Mouse (Mus musculus): Measurements from ENCODE around the gene Rsg1.

The Rsg1 gene

DNA sequence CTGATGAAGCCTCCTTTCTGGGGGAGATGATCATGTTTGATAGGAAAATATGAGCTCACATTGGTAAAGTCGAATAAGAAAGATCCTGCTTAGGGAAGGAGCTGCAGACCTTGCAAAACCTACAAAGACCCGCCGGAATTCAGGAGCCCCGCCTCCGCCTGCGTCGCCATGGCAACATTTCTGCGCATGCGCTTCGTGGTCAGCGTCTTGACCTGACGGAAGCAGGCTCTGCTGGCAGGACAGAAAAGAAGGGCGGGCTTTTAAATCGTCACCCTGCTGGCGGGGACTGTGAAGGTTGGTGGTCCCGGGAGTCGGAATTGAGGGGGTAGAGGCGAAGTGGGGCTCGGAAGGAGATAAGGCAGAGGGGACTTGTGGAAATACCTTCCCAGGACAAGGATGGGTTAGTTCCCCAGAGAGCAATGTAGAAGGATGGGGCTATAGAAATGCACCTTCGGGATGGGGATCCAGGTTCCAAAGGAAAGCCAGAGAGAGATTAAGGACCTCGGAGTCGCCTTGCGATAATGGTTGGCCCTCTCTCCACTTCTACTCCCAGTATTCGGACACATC is at the start of gene Rsg1:
Gene Rsg1 (plus strand): TSS at position 187 of the 567 bp plus-strand sequence.
- DNase-seq, result peak; percentile 98

DNA sequence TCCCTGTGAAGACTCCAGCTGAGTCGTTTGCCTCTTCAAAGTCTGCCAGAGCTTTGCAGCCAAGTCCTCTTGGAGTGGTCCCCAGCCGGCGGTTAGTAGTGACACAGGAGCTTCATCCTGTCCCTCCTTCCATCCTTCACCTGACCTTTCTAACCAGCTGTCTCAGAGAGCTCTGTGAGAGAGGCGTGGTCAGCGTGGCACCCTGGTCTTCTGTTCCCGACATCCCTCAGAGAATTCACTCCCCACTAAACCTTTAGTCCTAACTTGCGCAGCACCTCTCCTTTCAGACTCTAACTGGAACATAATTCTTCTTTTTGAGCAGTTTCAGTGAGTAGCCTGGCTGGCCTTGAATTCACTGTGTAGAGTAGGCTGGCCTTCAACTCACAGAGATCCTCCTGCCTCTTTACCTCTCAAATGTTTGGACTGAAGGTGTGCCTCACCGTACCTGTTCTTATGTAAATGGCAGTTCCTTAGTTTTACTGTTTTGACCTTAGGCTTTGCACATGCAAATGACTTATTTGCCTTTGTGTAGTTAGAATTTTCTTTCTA is 47.9 kb upstream of the Rsg1 start:
- DNase-seq, result no peak

DNA sequence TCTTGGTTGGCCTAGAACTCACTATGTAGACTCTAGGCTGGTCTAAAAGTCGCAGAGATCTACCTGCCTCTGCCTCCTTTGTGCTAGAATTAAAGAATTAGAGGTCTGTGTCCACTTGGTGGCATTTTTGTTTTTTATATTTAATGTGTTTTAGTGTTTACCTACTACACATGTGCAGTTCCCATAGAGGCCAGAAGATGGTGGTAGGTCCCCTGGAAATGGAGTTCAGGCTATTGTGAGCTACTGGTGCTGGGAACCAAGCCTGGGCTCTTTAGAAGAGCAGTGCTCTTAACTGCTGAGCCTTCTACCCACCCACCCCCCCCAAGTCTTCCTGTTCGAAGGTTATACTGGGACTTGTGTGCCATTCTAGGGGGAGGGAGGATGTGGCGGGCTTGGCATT is 46.6 kb upstream of the Rsg1 start:
- no peak for DNase-seq

DNA sequence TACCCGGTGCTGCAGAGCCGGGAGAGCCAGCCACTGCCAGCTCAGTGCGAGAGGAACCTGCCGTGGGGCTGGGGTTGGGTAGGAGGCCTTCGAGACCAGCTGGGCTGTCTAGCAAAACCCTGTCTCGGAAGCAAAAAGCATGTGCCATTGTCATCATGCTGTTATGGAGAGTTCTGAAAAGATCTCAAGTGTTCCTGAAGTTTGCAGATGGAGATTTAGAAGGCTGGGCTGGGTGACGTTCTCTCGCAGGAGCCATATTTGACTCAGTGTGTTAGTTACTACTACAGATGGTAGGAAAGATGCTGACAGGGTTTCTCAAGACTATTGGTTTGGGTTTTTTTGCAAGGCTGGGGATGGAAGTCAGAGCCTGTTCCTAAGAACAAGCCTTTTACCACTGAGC is 41.6 kb upstream of the Rsg1 start:
- DNase-seq, result no peak

DNA sequence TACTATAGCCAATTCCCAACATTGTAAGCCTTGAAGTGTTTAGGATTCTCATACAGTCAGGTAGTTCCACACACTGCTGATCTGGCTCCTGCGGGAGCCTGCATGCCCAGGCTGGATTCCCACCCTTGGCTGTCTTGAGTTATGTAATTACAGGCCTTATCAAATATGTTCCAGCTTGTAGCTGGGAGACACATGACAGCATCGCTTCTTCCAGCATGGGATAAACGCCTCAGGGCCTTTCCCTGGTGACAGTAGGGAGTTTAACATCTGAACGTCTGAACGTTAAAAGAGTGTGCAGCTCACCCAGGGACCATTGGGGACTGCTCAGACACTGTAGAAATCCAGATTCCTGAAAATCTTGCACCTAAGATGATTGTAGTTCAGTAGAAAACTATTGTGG is 38.0 kb upstream of the Rsg1 start:
- DNase-seq, result no peak

DNA sequence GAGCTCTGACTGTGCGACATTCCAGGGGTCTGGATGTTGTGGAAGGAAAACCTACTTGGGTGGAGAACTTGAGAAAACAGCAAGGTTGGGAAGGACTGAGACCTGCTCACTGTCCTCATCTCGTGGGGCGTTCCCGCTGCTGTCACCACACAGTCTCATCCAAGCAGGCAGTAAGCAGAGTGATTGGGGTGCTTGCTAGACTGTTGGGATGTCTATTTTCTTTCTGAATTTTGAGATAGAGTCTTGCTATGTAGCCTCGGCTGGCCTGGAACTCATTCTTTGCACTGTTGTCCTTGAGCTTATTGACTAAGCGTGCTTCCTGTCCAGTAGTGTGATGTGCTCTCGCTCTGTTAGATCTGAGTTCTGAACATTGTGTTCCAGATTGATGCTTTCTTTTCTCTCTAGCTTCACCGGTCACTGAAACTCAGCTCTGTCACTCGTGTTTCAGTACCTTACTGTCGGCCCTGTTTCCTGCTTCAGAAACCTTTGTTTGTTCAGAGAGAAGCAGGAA is 37.4 kb upstream of the Rsg1 start:
- no peak for DNase-seq

DNA sequence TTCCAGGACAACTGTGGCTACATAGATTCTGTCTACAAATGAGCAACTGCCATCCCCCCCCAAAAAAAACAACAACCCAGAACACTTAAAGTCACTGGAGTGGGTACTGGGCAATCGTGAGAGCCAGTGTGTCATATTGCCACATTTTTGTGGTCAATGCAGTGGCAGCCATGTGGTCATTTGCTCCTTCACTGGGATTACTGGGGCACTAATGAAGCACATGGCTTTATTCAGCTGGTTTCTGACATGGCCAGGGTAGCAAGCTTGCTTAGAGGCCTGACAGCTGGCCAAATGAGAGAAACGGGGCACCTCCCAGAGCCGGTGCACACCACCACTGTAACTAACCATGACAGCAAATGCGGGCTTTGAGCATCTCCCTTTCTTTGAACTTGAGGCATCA is 35.3 kb upstream of the Rsg1 start:
- DNase-seq, result no peak

DNA sequence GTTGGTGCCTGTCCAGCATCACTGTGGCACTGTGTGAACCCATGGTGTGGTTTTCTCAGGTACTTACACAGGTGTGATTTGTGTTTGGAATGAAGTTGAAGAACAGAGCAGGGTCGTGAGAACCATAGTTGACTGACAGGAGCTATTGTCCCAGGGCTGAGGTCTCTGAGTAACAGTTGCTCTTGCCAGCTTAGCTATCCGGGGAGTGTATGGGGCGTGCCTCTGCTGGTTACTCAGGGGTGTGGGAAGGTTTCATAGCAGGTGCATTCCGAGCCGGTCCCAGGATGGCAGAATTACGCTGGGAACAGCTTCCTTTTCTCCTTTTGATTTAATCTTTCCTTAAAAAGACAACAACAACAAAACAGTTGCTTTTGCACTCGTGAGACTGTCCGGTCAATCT is 32.9 kb upstream of the Rsg1 start:
- DNase-seq, result no peak

DNA sequence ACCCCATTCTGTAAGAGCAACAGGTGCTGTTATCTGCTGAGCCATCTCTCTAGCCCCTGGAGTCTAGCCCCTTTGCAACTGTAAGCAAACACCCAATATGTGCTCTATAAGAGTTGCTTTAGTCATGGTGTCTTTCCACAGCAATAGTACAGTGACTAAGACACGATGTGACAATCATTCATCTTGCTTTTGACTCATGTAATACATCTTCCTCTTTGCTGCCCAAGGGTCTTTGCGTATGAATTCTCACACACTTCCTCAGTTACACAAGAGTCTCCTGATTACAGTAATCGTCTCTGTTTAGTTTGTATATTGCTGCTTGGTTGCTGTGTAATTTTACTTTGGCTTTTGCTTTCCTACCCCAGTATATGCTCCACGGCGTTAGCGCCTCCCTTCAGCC is 31.8 kb upstream of the Rsg1 start:
- no peak for DNase-seq

DNA sequence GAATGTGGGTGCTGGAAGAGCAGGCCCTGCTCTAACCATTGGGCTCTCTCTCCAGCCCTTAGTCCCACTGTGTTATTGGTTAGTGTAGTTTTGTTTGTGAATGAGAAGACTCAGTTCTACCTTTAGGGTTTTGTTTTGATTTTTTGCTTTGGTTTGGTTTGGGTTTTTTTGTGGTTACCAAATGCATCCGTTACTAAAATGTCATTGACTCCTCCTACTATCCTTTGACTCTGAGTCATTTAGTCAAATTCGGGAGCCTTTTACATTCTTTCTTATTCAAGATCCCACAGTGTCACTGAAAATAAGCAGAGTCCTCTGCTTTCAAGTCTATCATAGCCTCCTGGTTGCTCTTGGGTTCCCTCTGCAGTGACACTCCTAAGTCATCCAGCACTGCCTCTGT is 29.8 kb upstream of the Rsg1 start:
- no peak for DNase-seq

DNA sequence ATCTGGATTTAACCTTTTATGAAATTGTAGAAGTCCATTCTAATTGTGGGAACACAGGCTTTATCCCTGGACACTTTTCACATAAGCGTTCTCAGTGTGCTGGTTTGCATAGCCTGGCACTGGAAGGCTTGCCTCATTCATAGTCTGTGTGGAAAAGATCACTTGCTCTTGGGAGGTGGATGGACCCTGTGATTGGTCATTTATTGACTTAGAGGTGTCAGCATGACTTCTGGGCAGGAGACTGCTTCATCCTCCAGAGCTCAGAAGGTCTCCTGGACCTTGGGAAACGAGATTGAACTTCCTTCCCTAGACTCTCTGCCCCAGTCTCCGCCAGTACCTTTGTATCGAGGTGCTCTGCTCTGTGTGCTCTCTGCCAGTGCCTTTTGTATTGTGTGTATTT is 29.3 kb upstream of the Rsg1 start:
- DNase-seq, result no peak

DNA sequence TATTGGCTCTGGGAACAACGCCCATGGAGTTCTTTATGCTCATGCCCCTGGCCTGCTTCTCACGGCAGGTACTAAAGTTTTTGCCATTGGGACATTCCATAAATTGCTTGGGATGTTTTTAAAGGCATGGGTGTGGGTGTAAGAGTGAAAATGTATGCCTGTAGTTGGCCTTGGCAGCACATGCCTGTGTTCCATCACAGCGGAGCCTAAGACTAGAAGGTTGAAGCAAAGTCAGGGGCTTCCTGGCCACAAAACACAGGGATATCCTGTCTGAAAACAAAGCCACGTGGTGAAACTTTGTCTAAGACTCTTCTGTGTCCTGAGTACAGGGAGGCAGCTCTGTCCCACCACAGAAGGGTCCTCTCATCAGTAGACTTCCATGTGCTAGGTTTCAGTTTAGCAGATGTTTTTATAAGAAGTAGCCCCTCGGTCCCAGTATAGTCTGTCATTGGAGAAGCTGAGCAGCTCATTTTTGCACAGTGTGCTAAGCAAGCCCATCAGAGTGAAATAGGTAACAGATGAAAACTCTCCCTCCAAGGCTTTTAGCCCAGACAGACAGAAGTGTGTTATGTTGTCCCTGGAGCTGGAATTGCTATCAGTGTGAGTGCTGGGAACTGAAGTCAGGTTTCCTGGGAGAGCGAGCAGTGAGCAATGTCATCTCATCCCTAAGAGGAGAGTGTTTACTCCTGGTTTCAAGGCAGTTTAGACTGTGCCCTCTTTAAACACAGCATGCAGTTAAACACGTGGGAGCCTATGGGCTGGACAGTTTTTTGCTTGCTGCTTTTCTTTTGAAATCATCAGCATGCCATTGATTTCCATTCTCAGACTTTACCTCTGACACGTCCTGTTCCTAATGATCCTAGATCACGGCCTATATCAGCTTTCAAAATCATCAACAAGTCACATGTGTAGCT is 26.6 kb upstream of the Rsg1 start:
- DNase-seq, result no peak

DNA sequence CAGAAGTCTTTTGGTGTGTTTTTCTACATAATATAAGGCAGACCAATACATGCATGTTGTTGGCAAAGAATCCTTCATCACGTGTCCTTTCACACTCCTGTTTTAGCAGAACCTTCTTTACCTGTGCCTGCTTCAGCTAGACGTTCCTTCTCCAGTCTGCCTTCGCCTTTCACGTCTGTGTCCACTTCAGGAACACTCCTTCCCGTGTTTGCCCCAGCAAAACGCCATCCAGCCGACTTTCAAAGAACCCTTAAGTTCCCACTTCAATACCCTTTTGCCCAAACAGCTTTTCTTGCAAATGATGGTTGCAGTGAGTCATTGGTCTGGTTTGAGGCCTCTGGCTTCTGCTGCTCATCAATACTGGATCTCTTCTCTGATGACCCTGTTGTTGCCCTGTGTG is 22.5 kb upstream of the Rsg1 start:
- DNase-seq, result no peak

DNA sequence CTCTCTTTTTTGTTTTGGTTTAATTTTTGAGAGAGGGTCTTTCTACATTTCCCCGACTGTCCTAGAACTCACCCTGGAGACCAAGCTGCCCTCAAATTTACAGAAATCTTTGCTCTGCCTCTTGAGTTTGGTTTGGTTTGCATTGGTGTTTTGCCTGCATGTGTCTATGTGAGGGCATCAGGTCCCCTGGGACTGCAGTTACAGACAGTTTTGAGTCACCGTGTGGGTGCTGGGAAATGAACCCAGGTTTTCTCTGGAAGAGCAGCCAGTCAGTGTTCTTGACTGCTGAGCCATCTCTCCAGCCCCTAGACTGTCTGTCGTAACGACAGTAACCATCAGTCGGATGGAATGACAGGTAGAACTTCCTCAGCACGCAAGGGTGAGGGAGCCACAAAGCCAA is 19.2 kb upstream of the Rsg1 start:
- DNase-seq, result no peak

DNA sequence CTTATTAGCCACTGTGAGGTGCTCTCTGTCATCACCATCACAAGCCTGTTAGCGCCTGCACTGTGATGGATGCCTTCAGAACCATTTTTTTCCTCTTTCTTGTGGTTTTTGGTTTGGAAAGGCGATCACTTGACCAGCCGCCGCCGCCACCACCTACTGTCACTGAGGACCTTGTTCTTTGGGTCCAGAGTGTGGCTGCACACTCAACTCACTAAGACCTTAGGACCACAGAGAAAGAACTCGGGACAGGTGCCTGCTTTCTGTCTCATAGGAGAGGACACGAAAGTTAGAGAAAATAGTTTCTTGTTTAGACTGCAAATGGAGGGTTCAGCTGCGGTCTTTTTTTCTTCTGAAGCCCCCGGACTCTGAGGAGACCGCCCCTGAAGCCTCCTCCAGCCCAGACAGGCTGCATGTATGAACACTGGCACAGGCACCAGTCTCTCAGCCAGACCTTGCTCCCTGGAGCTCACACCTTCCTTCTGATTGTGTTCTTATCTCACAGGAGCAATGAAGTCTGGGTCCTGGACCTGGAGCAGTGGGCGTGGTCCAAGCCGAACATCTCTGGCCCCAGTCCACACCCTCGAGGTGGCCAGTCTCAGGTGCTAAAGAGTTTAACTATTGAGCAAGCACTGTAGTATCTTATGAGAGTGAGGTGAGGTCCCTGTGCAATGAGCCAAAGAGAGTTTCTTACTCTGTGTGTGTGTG is 16.6 kb upstream of the Rsg1 start:
- no peak for DNase-seq

DNA sequence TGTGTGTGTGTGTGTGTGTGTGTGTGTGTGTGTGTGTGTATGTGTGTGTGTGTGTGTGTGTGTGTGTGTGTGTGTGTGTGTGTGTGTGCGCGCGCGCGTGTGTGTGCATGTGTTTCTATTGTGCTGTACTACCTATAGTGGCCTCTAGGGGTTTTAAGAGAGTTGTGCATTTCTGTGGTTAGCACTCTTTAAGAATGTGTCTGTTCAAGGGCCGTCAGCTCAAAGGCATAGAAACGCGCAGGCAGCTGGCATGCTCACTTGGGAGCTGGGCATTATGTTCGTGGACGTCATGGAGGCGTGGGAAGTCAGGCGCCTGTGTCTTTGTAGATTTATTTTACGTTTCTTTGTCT is 16.1 kb upstream of the Rsg1 start:
- DNase-seq, result no peak

DNA sequence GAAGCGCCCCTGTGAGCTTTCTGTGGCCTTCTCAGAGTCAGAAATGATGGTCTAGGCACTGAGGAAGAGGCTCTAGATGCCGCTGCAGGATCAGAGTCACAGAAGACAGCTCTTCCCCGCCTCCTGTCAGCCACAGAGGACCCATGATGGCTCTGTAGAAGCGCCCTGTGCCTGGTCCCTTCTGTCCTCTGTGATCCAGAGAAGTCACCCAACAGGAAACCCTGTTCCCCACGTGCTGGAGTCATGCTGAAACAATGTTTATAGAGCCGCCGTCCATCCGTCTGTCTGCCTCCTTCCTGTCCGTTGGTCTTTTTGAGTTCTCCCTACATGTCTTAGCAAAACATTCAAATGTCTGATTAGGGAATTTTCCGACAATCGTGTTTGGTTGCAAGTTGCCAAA is 12.8 kb upstream of the Rsg1 start:
- no peak for DNase-seq

DNA sequence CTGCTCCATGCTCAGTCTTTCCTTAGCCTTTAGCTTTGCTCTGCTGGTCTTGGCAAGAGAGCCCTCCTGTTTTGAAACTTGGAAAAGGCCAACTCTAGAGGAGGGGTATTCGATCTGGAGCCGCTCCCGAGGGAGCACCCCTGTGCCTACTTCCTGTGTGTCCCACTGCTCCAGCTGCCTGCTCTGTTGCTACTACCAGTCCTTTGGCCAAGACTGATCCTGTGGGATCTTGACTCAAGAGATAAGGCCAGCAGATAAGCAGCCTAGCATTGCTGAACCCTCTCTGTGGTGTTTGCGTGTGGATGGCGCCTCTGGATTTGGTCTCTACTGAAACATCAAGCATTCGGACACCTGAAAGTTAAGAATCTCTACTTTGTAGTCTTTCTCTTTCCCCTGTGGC is 11.6 kb upstream of the Rsg1 start:
- DNase-seq, result no peak

DNA sequence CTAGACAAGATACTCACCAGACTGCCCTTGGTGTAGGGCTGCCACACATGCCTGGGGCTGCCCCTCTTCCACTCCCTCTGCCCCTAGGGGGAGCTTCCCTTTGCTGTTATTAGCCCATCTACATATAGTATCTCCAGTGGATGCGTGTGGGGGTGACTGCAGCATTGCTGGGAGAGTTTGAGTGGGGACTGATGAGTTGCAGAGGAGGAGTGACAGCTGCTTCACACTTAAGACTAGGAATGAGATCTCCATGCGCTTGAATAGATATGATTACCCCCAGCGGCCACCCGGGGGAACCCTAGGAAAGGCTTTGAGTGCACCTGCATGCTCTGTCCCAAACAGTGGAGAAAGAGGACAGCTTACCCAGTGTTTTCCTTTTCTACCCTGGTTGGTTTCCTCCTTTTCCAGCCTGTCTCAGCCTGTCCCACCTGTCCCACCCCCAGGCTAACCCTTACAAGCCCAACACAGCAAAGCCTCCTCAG is 9.1 kb upstream of the Rsg1 start:
- peak; percentile 66 for DNase-seq

DNA sequence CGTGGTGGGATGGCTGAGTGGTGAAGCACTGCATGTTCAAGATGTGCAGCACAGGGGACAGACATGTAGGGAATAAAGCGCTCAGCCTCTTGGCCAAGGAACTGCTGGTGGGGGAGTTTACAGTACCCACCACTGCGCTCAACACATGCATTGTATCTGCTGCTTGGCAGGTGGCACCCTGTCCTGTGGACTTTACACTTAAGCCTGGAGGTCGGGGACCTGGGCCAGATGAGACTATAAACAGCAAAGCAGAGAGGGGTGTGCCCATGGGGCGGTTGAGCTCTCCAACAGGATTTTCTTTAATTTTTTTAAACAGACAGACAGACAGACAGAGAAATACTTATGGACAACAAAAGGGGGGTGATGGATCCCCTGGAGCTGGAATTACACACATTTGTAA is 6.7 kb upstream of the Rsg1 start:
- DNase-seq, result no peak

DNA sequence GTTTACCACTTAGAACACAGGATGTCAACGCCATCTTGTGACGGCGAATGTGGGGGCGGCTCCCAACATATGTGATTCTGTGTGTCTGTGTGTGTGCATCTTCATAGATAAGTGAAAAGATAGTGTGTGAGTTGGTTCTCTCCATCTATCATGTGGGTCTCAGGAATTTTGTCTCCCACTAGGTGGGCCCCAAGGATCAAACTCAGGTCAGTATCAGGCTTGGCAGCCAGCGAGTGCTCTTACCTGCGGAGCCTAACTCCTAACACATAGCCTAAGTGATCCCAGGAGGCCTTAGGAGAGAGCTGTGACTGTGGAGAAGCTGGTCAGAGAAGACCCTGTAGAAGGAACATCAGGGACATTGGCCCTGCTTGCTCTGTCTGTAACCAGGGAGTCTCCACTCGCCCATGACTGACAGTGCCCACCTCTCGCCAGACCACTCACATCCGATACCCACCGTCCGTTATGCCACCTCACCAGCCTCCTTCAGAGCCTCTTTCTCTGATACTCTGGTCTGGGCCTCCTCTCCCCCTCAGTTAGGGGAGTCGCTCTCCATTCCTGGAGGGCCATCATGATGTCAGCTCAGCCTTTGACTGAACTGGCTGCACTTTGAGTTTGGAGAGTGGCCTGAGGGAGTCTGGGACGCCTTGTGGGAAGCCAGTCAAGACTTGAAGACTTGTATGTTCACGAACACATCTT is 3.1 kb upstream of the Rsg1 start:
- DNase-seq, result no peak

DNA sequence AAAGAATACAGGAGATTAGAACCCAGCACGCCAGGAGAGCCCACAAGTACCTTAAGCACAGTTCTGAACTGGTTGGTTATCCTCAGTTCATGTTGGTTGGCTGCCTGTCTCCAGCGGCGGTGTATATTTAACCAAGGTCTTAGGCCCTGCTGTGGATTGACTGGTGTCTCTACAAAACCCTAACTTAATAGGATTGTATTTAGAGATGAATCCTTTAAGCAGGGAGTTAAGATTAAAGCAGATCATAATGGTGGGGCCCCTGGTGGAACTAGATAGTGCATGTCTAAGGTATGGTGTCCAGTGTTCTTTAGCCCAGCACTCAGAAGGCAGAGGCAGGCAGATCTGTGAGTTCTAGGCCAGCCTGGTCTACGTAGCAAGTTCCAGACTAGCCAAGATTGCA is 2.1 kb upstream of the Rsg1 start:
- DNase-seq, result no peak

DNA sequence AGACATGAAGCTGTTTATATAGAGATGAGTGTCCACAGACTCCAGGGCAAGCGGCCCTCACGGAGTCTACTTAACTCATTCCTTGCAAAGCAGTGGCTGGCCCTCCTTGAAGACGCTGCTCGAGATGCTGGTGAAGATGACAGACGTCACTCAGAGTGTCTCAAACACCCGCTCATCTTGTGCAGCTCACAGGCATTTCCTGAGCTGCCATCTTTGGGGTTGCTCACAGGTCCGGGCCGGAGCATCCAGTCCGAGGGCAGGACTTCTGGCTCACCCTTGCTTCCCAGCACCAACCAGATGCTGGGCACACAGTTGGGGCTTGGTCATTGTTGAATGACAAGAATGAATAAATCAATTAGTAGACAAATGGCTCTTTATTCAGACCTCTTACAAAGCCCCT is 864 bp upstream of the Rsg1 start:
- no peak for DNase-seq
